Mouse (Mus musculus): ENCODE data around the gene Sigirr. TPM values are rescaled to one million over a fixed set of nuclear protein-coding genes. Genes with fewer than 3 reads are reported as not detected.

The Sigirr gene
- polyA plus RNA-seq, 1 experiment from 2014 or later = 11.2 TPM

Other genes starting within 250 kb of the Sigirr start
- gene Gm45785, start 244.2 kb downstream of the Sigirr start, polyA plus RNA-seq (2014; fragmentation: Nextera tagmentation; extraction: Ambion mirVana) = not detected in 2 replicates
- gene Ric8a, start 243.6 kb downstream of the Sigirr start, polyA plus RNA-seq (2014; fragmentation: Nextera tagmentation; extraction: Ambion mirVana) = 64.9 and 82.6 TPM in 2 replicates
- 42.3 and 43.7 TPM in 2 replicates for gene Bet1l, start 243.0 kb downstream of the Sigirr start, polyA plus RNA-seq (2014; fragmentation: Nextera tagmentation; extraction: Ambion mirVana)
- gene Psmd13, start 218.6 kb downstream of the Sigirr start, polyA plus RNA-seq (2014; fragmentation: Nextera tagmentation; extraction: Ambion mirVana) = 151 and 154 TPM in 2 replicates
- gene Sirt3, start 218.3 kb downstream of the Sigirr start, polyA plus RNA-seq (2014; fragmentation: Nextera tagmentation; extraction: Ambion mirVana) = 24.7 and 25.3 TPM in 2 replicates
- 0.62 and 0.83 TPM in 2 replicates for gene Cox8b, start 200.1 kb downstream of the Sigirr start, polyA plus RNA-seq (2014; fragmentation: Nextera tagmentation; extraction: Ambion mirVana)
- 12.5 and 18.4 TPM in 2 replicates for gene Nlrp6, start 179.7 kb downstream of the Sigirr start, polyA plus RNA-seq (2014; fragmentation: Nextera tagmentation; extraction: Ambion mirVana)
- gene Pgghg, start 159.2 kb downstream of the Sigirr start, polyA plus RNA-seq (2014; fragmentation: Nextera tagmentation; extraction: Ambion mirVana) = 26.9 and 29.2 TPM in 2 replicates
- 0.94 and 2.3 TPM in 2 replicates for gene Ifitm5, start 150.3 kb downstream of the Sigirr start, polyA plus RNA-seq (2014; fragmentation: Nextera tagmentation; extraction: Ambion mirVana)
- 0.81 TPM in 1 of 2 replicates, not detected in the other for gene Gm45717, start 144.6 kb downstream of the Sigirr start, polyA plus RNA-seq (2014; fragmentation: Nextera tagmentation; extraction: Ambion mirVana)
- 1,598 and 1,676 TPM in 2 replicates for gene Ifitm2, start 144.6 kb downstream of the Sigirr start, polyA plus RNA-seq (2014; fragmentation: Nextera tagmentation; extraction: Ambion mirVana)
- gene Ifitm1, start 133.4 kb downstream of the Sigirr start, polyA plus RNA-seq (2014; fragmentation: Nextera tagmentation; extraction: Ambion mirVana) = 198 and 221 TPM in 2 replicates
- gene Ifitm3, start 89.8 kb downstream of the Sigirr start, polyA plus RNA-seq (2014; fragmentation: Nextera tagmentation; extraction: Ambion mirVana) = 295 and 303 TPM in 2 replicates
- gene Ifitm6, start 82.6 kb downstream of the Sigirr start, polyA plus RNA-seq (2014; fragmentation: Nextera tagmentation; extraction: Ambion mirVana) = 0.78 and 1.2 TPM in 2 replicates
- gene Gm17387, start 71.4 kb downstream of the Sigirr start, polyA plus RNA-seq (2014; fragmentation: Nextera tagmentation; extraction: Ambion mirVana) = not detected in 2 replicates
- 9.2 and 13.6 TPM in 2 replicates for gene B4galnt4, start 39.5 kb downstream of the Sigirr start, polyA plus RNA-seq (2014; fragmentation: Nextera tagmentation; extraction: Ambion mirVana)
- 11.6 and 14.7 TPM in 2 replicates for gene Pkp3, start 22.4 kb downstream of the Sigirr start, polyA plus RNA-seq (2014; fragmentation: Nextera tagmentation; extraction: Ambion mirVana)
- 18.5 and 20.3 TPM in 2 replicates for gene Ano9, start 17.2 kb upstream of the Sigirr start, polyA plus RNA-seq (2014; fragmentation: Nextera tagmentation; extraction: Ambion mirVana)
- 62.6 and 63.9 TPM in 2 replicates for gene Ptdss2, start 21.8 kb upstream of the Sigirr start, polyA plus RNA-seq (2014; fragmentation: Nextera tagmentation; extraction: Ambion mirVana)
- 121 and 123 TPM in 2 replicates for gene Rnh1, start 72.3 kb upstream of the Sigirr start, polyA plus RNA-seq (2014; fragmentation: Nextera tagmentation; extraction: Ambion mirVana)
- 72.6 and 96.6 TPM in 2 replicates for gene Hras, start 93.4 kb upstream of the Sigirr start, polyA plus RNA-seq (2014; fragmentation: Nextera tagmentation; extraction: Ambion mirVana)
- gene Lrrc56, start 93.6 kb upstream of the Sigirr start, polyA plus RNA-seq (2014; fragmentation: Nextera tagmentation; extraction: Ambion mirVana) = 3.9 and 4.9 TPM in 2 replicates
- 2.7 and 2.8 TPM in 2 replicates for gene Lmntd2, start 113.5 kb upstream of the Sigirr start, polyA plus RNA-seq (2014; fragmentation: Nextera tagmentation; extraction: Ambion mirVana)
- gene Rassf7, start 115.3 kb upstream of the Sigirr start, polyA plus RNA-seq (2014; fragmentation: Nextera tagmentation; extraction: Ambion mirVana) = 60.3 and 61.4 TPM in 2 replicates
- gene Phrf1, start 128.2 kb upstream of the Sigirr start, polyA plus RNA-seq (2014; fragmentation: Nextera tagmentation; extraction: Ambion mirVana) = 73.3 and 80.7 TPM in 2 replicates
- 2.7 and 3.1 TPM in 2 replicates for gene Irf7, start 165.9 kb upstream of the Sigirr start, polyA plus RNA-seq (2014; fragmentation: Nextera tagmentation; extraction: Ambion mirVana)
- 31.9 and 36.8 TPM in 2 replicates for gene Cdhr5, start 176.2 kb upstream of the Sigirr start, polyA plus RNA-seq (2014; fragmentation: Nextera tagmentation; extraction: Ambion mirVana)
- gene Sct, start 178.6 kb upstream of the Sigirr start, polyA plus RNA-seq (2014; fragmentation: Nextera tagmentation; extraction: Ambion mirVana) = 136 and 201 TPM in 2 replicates
- gene Drd4, start 191.4 kb upstream of the Sigirr start, polyA plus RNA-seq (2014; fragmentation: Nextera tagmentation; extraction: Ambion mirVana) = 0.39 and 0.93 TPM in 2 replicates
- 86.2 and 90.9 TPM in 2 replicates for gene Deaf1, start 227.1 kb upstream of the Sigirr start, polyA plus RNA-seq (2014; fragmentation: Nextera tagmentation; extraction: Ambion mirVana)
- 23.1 and 27.0 TPM in 2 replicates for gene Tmem80, start 227.2 kb upstream of the Sigirr start, polyA plus RNA-seq (2014; fragmentation: Nextera tagmentation; extraction: Ambion mirVana)
- gene Eps8l2, start 238.3 kb upstream of the Sigirr start, polyA plus RNA-seq (2014; fragmentation: Nextera tagmentation; extraction: Ambion mirVana) = 49.4 and 61.2 TPM in 2 replicates